8 mouse cellular contexts compared by ENCODE assay signal in the genomic region with DNA sequence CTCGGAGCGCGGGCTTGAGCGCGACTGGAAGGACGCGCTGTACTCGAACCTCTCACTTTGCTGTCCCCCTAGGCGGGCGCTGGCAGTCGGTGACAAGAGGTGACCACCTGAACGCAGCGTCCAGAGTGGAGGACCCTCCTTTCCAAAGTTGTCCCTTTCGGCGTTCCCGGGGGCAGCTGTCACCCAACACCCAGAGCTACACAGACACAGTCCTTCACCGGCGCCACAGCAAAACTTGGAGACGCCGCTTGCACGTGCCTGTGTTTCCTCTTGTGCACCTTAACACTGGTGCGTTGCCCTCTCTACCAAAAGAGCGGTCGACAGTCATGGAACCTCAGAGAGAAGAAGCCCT. TPM values are rescaled to one million over a fixed set of nuclear protein-coding genes. Genes with fewer than 3 reads are reported as not detected.
DNase-seq lines count a peak whose midpoint lies in the region; ATAC-seq lines count a peak whose summit lies in the region.

No protein-coding gene starts in this region.

- no peak for DNase-seq in heart, postnatal 10 days
- DNase-seq in midbrain, embryonic 14.5 days = no peak
- no peak for DNase-seq in right cerebral cortex, adult 18-20 months
- no peak for DNase-seq in thymus, adult 18-20 months

- H3K4me1 ChIP-seq in heart, embryonic 16.5 days (ENCODE audit: control insufficient read depth, insufficient read depth, low read length) = peaks cover 23% of the 10 kb centered on the region
- peaks cover 24% of the 10 kb centered on the region for H3K4me1 ChIP-seq in hindbrain, embryonic 15.5 days (replicated peaks)
- H3K4me1 ChIP-seq in midbrain, embryonic 14.5 days (ENCODE audit: control insufficient read depth, insufficient read depth, low read length) = 0 out of 2 replicates have a peak, but pooled peaks cover 8% of the 10 kb centered on the region

- H3K9me3 ChIP-seq in heart, embryonic 16.5 days (replicated peaks; ENCODE audit: control insufficient read depth, low read length) = no peaks in the 10 kb centered on the region
- no peaks in the 10 kb centered on the region for H3K9me3 ChIP-seq in hindbrain, embryonic 15.5 days
- H3K9me3 ChIP-seq in midbrain, embryonic 14.5 days (ENCODE audit: control insufficient read depth, low read length) = no peaks in the 10 kb centered on the region

- no peak overlapping the region; the same call in 1 of the 2 replicates for H3K27ac ChIP-seq in heart, embryonic 16.5 days (ENCODE audit: low read length)
- no peak overlapping the region; the same call in 1 of the 2 replicates for H3K27ac ChIP-seq in hindbrain, embryonic 15.5 days (replicated peaks)
- peak overlapping the region; percentile 77; the same call in 1 of the 2 replicates for H3K27ac ChIP-seq in midbrain, embryonic 14.5 days (replicated peaks; ENCODE audit: low read depth, low read length)

- H3K27me3 ChIP-seq in heart, embryonic 16.5 days (ENCODE audit: control insufficient read depth, insufficient read depth, low read length) = no peaks in the 10 kb centered on the region
- H3K27me3 ChIP-seq in hindbrain, embryonic 15.5 days = peaks cover 6% of the 10 kb centered on the region; the same call in 1 of the 2 replicates
- no peaks in the 10 kb centered on the region; the same call in 1 of the 2 replicates for H3K27me3 ChIP-seq in midbrain, embryonic 14.5 days (ENCODE audit: control insufficient read depth, insufficient read depth, low read length)

- H3K4me3 ChIP-seq in heart, embryonic 16.5 days (ENCODE audit: low read length) = peak overlapping the region; percentile 80
- peak overlapping the region; percentile 81 for H3K4me3 ChIP-seq in hindbrain, embryonic 15.5 days
- H3K4me3 ChIP-seq in midbrain, embryonic 14.5 days (replicated peaks; ENCODE audit: low read depth, low read length) = peak overlapping the region; percentile 69

- ATAC-seq in heart, embryonic 16.5 days (replicated peaks; ENCODE audit: extremely low read depth, insufficient read depth, low FRiP score) = peak; percentile 20; the same call in 1 of the 2 replicates
- ATAC-seq in activated CD4-positive, CD25-positive, alpha-beta regulatory T cell, adult 4 months = peak; percentile 25
- ATAC-seq in hindbrain, embryonic 15.5 days (ENCODE audit: low FRiP score, low read depth) = peak; percentile 72
- ATAC-seq in midbrain, embryonic 14.5 days (ENCODE audit: low FRiP score, low TSS enrichment) = no peak; the same call in 1 of the 2 replicates
- ATAC-seq in monocyte, adult 5-6 weeks (replicated peaks; ENCODE audit: insufficient number of reproducible peaks, low FRiP score, low TSS enrichment, poor library complexity, severe bottlenecking) = no peak

- intact Hi-C loops in heart, postnatal 10 days (cut with DNase I) = loop anchor here (2.0 kb wide), 1 partner anchor 26 kb away; no protein-coding TSS in a partner anchor

- H3K9ac ChIP-seq in heart, embryonic 16.5 days (ENCODE audit: low read length) = peak overlapping the region; percentile 90
- H3K9ac ChIP-seq in hindbrain, embryonic 15.5 days = peak overlapping the region; percentile 66
- H3K9ac ChIP-seq in midbrain, embryonic 14.5 days (replicated peaks; ENCODE audit: low read length) = peak overlapping the region; percentile 65

- WGBS in heart, embryonic 16.5 days = 2% methylated on average over 19 of the region's 24 CpGs
- 1% methylated on average over 21 of the region's 24 CpGs for WGBS in hindbrain, embryonic 15.5 days
- WGBS in midbrain, embryonic 14.5 days = 2% methylated on average over 24 of the region's 24 CpGs

- no peaks in the 10 kb centered on the region for H3K36me3 ChIP-seq in heart, embryonic 16.5 days (ENCODE audit: control insufficient read depth, insufficient read depth)
- no peaks in the 10 kb centered on the region for H3K36me3 ChIP-seq in hindbrain, embryonic 15.5 days
- no peaks in the 10 kb centered on the region for H3K36me3 ChIP-seq in midbrain, embryonic 14.5 days (ENCODE audit: control insufficient read depth, insufficient read depth, low read length)

- H3K4me2 ChIP-seq in heart, embryonic 16.5 days (ENCODE audit: low read depth, low read length) = peak overlapping the region; percentile 78
- H3K4me2 ChIP-seq in hindbrain, embryonic 15.5 days = peak overlapping the region; percentile 91
- peak overlapping the region; percentile 77 for H3K4me2 ChIP-seq in midbrain, embryonic 14.5 days (ENCODE audit: low read length)

RNA-seq across cellular contexts. Expression of gene Prkd3, which starts 0.3 kb away (rescaled TPM):
- polyA plus RNA-seq in heart, embryonic 16.5 days (2015; fragmentation: Nextera tagmentation; extraction: Ambion mirVana) = 23.1 and 24.0 TPM in 2 replicates
- total RNA-seq in heart, postnatal 10 days (2021) = 10 to 100 TPM; 29.4 to 30.0 TPM
- polyA plus RNA-seq in activated CD4-positive, CD25-positive, alpha-beta regulatory T cell, adult 4 months (2017; shearing (Covaris generic)) = 1 to 10 TPM; 5.7 to 8.2 TPM
- 12.8 and 13.5 TPM in 2 replicates for polyA plus RNA-seq in hindbrain, embryonic 15.5 days (2015; fragmentation: Nextera tagmentation; extraction: Ambion mirVana)
- 9.1 and 19.7 TPM in 2 replicates for polyA plus RNA-seq in midbrain, embryonic 14.5 days (2014; fragmentation: Nextera tagmentation; extraction: Ambion mirVana)
- 85.4 to 117 TPM (median 96.5 TPM) in 3 replicates for total RNA-seq in monocyte, adult 5-6 weeks (2017)

RNA-seq across cellular contexts. Expression of gene Qpct, which starts 30.7 kb away (rescaled TPM):
- 18.6 and 24.8 TPM in 2 replicates for polyA plus RNA-seq in heart, embryonic 16.5 days (2015; fragmentation: Nextera tagmentation; extraction: Ambion mirVana)
- 10 to 100 TPM; 13.7 to 15.9 TPM for total RNA-seq in heart, postnatal 10 days (2021)
- polyA plus RNA-seq in activated CD4-positive, CD25-positive, alpha-beta regulatory T cell, adult 4 months (2017; shearing (Covaris generic)) = 1 to 10 TPM; 2.1 to 3.7 TPM
- polyA plus RNA-seq in hindbrain, embryonic 15.5 days (2015; fragmentation: Nextera tagmentation; extraction: Ambion mirVana) = 23.1 and 23.6 TPM in 2 replicates
- 21.1 and 26.1 TPM in 2 replicates for polyA plus RNA-seq in midbrain, embryonic 14.5 days (2014; fragmentation: Nextera tagmentation; extraction: Ambion mirVana)
- 4.3 to 7.2 TPM (median 6.2 TPM) in 3 replicates for total RNA-seq in monocyte, adult 5-6 weeks (2017)

Comparison
In these comparisons a context has a peak if more than half of its experiments do, and no peak if none do; other contexts are left out.
1. ATAC-seq: peak in heart, embryonic 16.5 days (single experiment), activated CD4-positive, CD25-positive, alpha-beta regulatory T cell, adult 4 months (single experiment) and hindbrain, embryonic 15.5 days (single experiment); none in midbrain, embryonic 14.5 days (single experiment) and monocyte, adult 5-6 weeks (single experiment).
2. Peak in every context shown above with its lines, with median percentiles within 50 percentile points of each other: H3K4me2 ChIP-seq, H3K4me3 ChIP-seq and H3K9ac ChIP-seq.